Mouse (Mus musculus): Measurements from ENCODE around the gene Ehd1. TPM values are rescaled to one million over a fixed set of nuclear protein-coding genes. Genes with fewer than 3 reads are reported as not detected.
"Not testable (repeated sequence)": the region's sequence is repeated elsewhere in the genome, so short reads cannot be mapped to it uniquely, and the experiment has no call there.

The Ehd1 gene
- polyA plus RNA-seq, 2 experiments from 2014 or later: 6.4 to 22.8 TPM

GRCm38 (mm10) chr19:6280554-6280953, 4.0 kb downstream of the Ehd1 start:
- ATAC-seq: no peak

GRCm38 (mm10) chr19:6281122-6282020, 4.8 kb downstream of the Ehd1 start:
- ATAC-seq: no peak

- no peak for ATAC-seq
These were observed 6.5 kb downstream of the Ehd1 start for GRCm38 (mm10) chr19:6283001-6283400.

- ATAC-seq: no peak
These were observed 8.0 kb downstream of the Ehd1 start for GRCm38 (mm10) chr19:6284502-6284901.

GRCm38 (mm10) chr19:6285226-6285625, 8.7 kb downstream of the Ehd1 start:
- ATAC-seq: no peak

- no peak for ATAC-seq
These were observed 9.3 kb downstream of the Ehd1 start for GRCm38 (mm10) chr19:6285632-6286433.

- ATAC-seq: no peak
These were observed 10.2 kb downstream of the Ehd1 start for GRCm38 (mm10) chr19:6286434-6287401.

- no peak for ATAC-seq
These were observed 11.8 kb downstream of the Ehd1 start for GRCm38 (mm10) chr19:6288236-6288894.

GRCm38 (mm10) chr19:6289696-6290238, 13.2 kb downstream of the Ehd1 start:
- ATAC-seq: no peak

- not testable (repeated sequence) for ATAC-seq
These were observed 14.2 kb downstream of the Ehd1 start for GRCm38 (mm10) chr19:6290720-6291116.

- ATAC-seq: no peak
These were observed 14.7 kb downstream of the Ehd1 start for GRCm38 (mm10) chr19:6291117-6291781.

- ATAC-seq: no peak
These were observed 15.7 kb downstream of the Ehd1 start for GRCm38 (mm10) chr19:6292262-6292661.

GRCm38 (mm10) chr19:6294301-6294700, 17.8 kb downstream of the Ehd1 start:
- no peak for ATAC-seq

GRCm38 (mm10) chr19:6296551-6297210, 20.2 kb downstream of the Ehd1 start:
- no peak for ATAC-seq

GRCm38 (mm10) chr19:6297641-6298040, 21.1 kb downstream of the Ehd1 start:
- peak; percentile 84 for ATAC-seq

- peak; percentile 20 for ATAC-seq
These were observed 22.5 kb downstream of the Ehd1 start for GRCm38 (mm10) chr19:6299003-6299402.

GRCm38 (mm10) chr19:6299450-6300267, 23.1 kb downstream of the Ehd1 start:
- ATAC-seq: no peak

- ATAC-seq: no peak
These were observed 23.9 kb downstream of the Ehd1 start for GRCm38 (mm10) chr19:6300402-6300841.

GRCm38 (mm10) chr19:6302114-6302513, 25.6 kb downstream of the Ehd1 start:
- ATAC-seq: no peak
